Mouse (Mus musculus) hindbrain, embryonic 11.5 days (tissue): Measurements from ENCODE around the gene Pold3. TPM values are rescaled to one million over a fixed set of nuclear protein-coding genes. Genes with fewer than 3 reads are reported as not detected.
A peak's percentile ranks its signal among the peaks of the same experiment; 100 is the strongest.

Experiments
- ATAC-seq: fragments of 200-750 bp; cut with Nextera tagmentation; 2 replicates; pipeline ENCODE4 v1.8.0; 2017; ENCODE audit warnings: mild to moderate bottlenecking, moderate TSS enrichment, moderate library complexity; ENCODE audit not compliant: low FRiP score
- DNase-seq: peaks from one replicate; pipeline ENCODE4 v3.0.0-alpha.2; 2015; ENCODE audit warnings: low spot score
- H3K27ac ChIP-seq: fragments of 300-500 bp; sonication (generic); 2 replicates; pipeline ENCODE4 v1.5.1; 2014; ENCODE audit warnings: mild to moderate bottlenecking, low read depth, low read length
- H3K27me3 ChIP-seq: fragments of 300-500 bp; sonication (generic); 2 replicates; pipeline ENCODE4 v1.6.1; 2014; ENCODE audit warnings: mild to moderate bottlenecking, low read length, moderate library complexity, mixed read lengths; ENCODE audit not compliant: control insufficient read depth, insufficient read depth
- H3K36me3 ChIP-seq: fragments of 300-500 bp; sonication (generic); 2 replicates; pipeline ENCODE4 v1.6.1; 2014; ENCODE audit warnings: mild to moderate bottlenecking, low read length, moderate library complexity, mixed read lengths; ENCODE audit not compliant: control insufficient read depth, insufficient read depth
- H3K4me1 ChIP-seq: fragments of 300-500 bp; sonication (generic); replicated peaks from 2 replicates; pipeline ENCODE4 v1.6.1; 2014; ENCODE audit warnings: low read length, mixed read lengths; ENCODE audit not compliant: control insufficient read depth, insufficient read depth
- H3K4me2 ChIP-seq: fragments of 300-500 bp; sonication (generic); replicated peaks from 2 replicates; pipeline ENCODE4 v1.6.1; 2014; ENCODE audit warnings: mild to moderate bottlenecking, low read depth, low read length
- H3K4me3 ChIP-seq: fragments of 300-500 bp; sonication (generic); 2 replicates; pipeline ENCODE4 v1.5.1; 2014; ENCODE audit warnings: low read depth, low read length
- H3K9ac ChIP-seq: fragments of 300-500 bp; sonication (generic); 2 replicates; pipeline ENCODE4 v1.6.1; 2014; ENCODE audit warnings: low read depth, low read length
- H3K9me3 ChIP-seq: fragments of 300-500 bp; sonication (generic); 2 replicates; pipeline ENCODE4 v1.6.1; 2016; ENCODE audit warnings: low read length; ENCODE audit not compliant: control insufficient read depth
- WGBS: fragments of 180-500 bp; shearing (Covaris S2); extraction: QIAGEN DNeasy Blood & Tissue Kit; methylation state at CpG from one replicate; pipeline ENCODE4 v1.1.7; 2014; 5-methylcytosine and 5-hydroxymethylcytosine counted together
- polyA plus RNA-seq: library from polyadenylated mRNA; unstranded; fragments of >200 nt; fragmentation: Nextera tagmentation; extraction: Ambion mirVana; gene quantifications from 2 replicates; pipeline ENCODE4 v1.2.1, GENCODE M21; 2014

Gene Pold3
- 79.9 and 88.9 TPM in 2 replicates for polyA plus RNA-seq

GRCm38 (mm10) chr7:100121376-100121789 is at the start of gene Pold3:
Gene Pold3 (minus strand): TSS chr7:100121565.
- Histone ChIP-seq H3K4me1 (no peaks in the 10 kb centered on the region), H3K9me3 (no peaks in the 10 kb centered on the region), H3K9ac (peak within 1 kb of the TSS; percentile 84), H3K4me3 (peak within 1 kb of the TSS; percentile 86), H3K27ac (peak within 1 kb of the TSS; percentile 78), H3K4me2 (peak within 1 kb of the TSS; percentile 75), H3K36me3 (0 out of 2 replicates have a peak, but pooled peaks cover 3% of the 10 kb centered on the region), H3K27me3 (no peaks in the 10 kb centered on the region)
- ATAC-seq (peak; percentile 97), DNase-seq (peak; percentile 100)
- under 1% methylated on average over 33 of the region's 33 CpGs for WGBS

- Histone ChIP-seq H3K27ac (no peak overlapping the region), H3K36me3 (no peaks in the 10 kb centered on the region), H3K4me2 (no peak overlapping the region), H3K4me3 (no peak overlapping the region), H3K9ac (no peak overlapping the region), H3K9me3 (no peaks in the 10 kb centered on the region), H3K27me3 (no peaks in the 10 kb centered on the region), H3K4me1 (no peaks in the 10 kb centered on the region)
- no peak for DNase-seq
- ATAC-seq = no peak
- WGBS = 76% methylated on average over 4 of the region's 4 CpGs
These were observed 49.4 kb upstream of the Pold3 start for GRCm38 (mm10) chr7:100170756-100171155.

GRCm38 (mm10) chr7:100168654-100169053 is 47.3 kb upstream of the Pold3 start:
- WGBS = 86% methylated on average over 11 of the region's 11 CpGs
- Histone ChIP-seq H3K4me1 (no peaks in the 10 kb centered on the region), H3K36me3 (no peaks in the 10 kb centered on the region), H3K9me3 (no peaks in the 10 kb centered on the region), H3K4me3 (no peak overlapping the region), H3K27me3 (no peaks in the 10 kb centered on the region), H3K4me2 (no peak overlapping the region), H3K27ac (no peak overlapping the region), H3K9ac (no peak overlapping the region)
- ATAC-seq (no peak), DNase-seq (no peak)

GRCm38 (mm10) chr7:100163506-100163905 is 42.1 kb upstream of the Pold3 start:
- WGBS = 93% methylated on average over 4 of the region's 4 CpGs
- H3K27me3 ChIP-seq = no peaks in the 10 kb centered on the region
- ATAC-seq = no peak

GRCm38 (mm10) chr7:100160006-100160405 is 38.6 kb upstream of the Pold3 start:
- WGBS = 76% methylated on average over 7 of the region's 7 CpGs
- DNase-seq = no peak
- no peaks in the 10 kb centered on the region; the same call in 1 of the 2 replicates for H3K4me1 ChIP-seq
- peak overlapping the region; percentile 91 for H3K4me2 ChIP-seq
- ATAC-seq = peak; percentile 15; the same call in 1 of the 2 replicates
- peak overlapping the region; percentile 93; the same call in 1 of the 2 replicates for H3K27ac ChIP-seq
- H3K4me3 ChIP-seq = peak overlapping the region; percentile 76
- no peaks in the 10 kb centered on the region for H3K9me3 ChIP-seq
- no peaks in the 10 kb centered on the region for H3K27me3 ChIP-seq
- H3K9ac ChIP-seq = peak overlapping the region; percentile 85
- H3K36me3 ChIP-seq = no peaks in the 10 kb centered on the region

More at GRCm38 (mm10) chr7:100163506-100163905, 42.1 kb upstream of the Pold3 start:
- no peak for DNase-seq
- Histone ChIP-seq H3K9me3 (no peaks in the 10 kb centered on the region), H3K4me1 (no peaks in the 10 kb centered on the region; the same call in 1 of the 2 replicates), H3K27ac (no peak overlapping the region), H3K4me3 (no peak overlapping the region), H3K9ac (no peak overlapping the region), H3K4me2 (no peak overlapping the region), H3K36me3 (no peaks in the 10 kb centered on the region)

GRCm38 (mm10) chr7:100159105-100159841 is 37.9 kb upstream of the Pold3 start, which contains the start of gene Lipt2:
Gene Lipt2 (plus strand): TSS chr7:100159277.
- peak; percentile 97 for ATAC-seq
- Histone ChIP-seq H3K4me2 (peak within 1 kb of the TSS; percentile 91), H3K27me3 (no peaks in the 10 kb centered on the region), H3K4me3 (peak within 1 kb of the TSS; percentile 76), H3K9me3 (no peaks in the 10 kb centered on the region), H3K27ac (peak within 1 kb of the TSS; percentile 93), H3K4me1 (no peaks in the 10 kb centered on the region; the same call in 1 of the 2 replicates), H3K36me3 (no peaks in the 10 kb centered on the region), H3K9ac (peak within 1 kb of the TSS; percentile 85)
- peak; percentile 90 for DNase-seq
- under 1% methylated on average over 77 of the region's 78 CpGs for WGBS

GRCm38 (mm10) chr7:100157669-100158068 is 36.3 kb upstream of the Pold3 start:
- ATAC-seq (no peak), DNase-seq (no peak)
- no peak overlapping the region for H3K9ac ChIP-seq
- H3K4me2 ChIP-seq = no peak overlapping the region
- 76% methylated on average over 4 of the region's 4 CpGs for WGBS
- no peaks in the 10 kb centered on the region for H3K36me3 ChIP-seq
- H3K4me1 ChIP-seq = no peaks in the 10 kb centered on the region; the same call in 1 of the 2 replicates
- no peaks in the 10 kb centered on the region for H3K9me3 ChIP-seq
- no peaks in the 10 kb centered on the region for H3K27me3 ChIP-seq
- H3K4me3 ChIP-seq = no peak overlapping the region
- H3K27ac ChIP-seq = no peak overlapping the region

GRCm38 (mm10) chr7:100150626-100151025 is 29.3 kb upstream of the Pold3 start:
- Histone ChIP-seq H3K4me2 (no peak overlapping the region), H3K27ac (no peak overlapping the region), H3K36me3 (no peaks in the 10 kb centered on the region), H3K27me3 (no peaks in the 10 kb centered on the region), H3K9ac (no peak overlapping the region), H3K4me3 (no peak overlapping the region), H3K9me3 (no peaks in the 10 kb centered on the region), H3K4me1 (no peaks in the 10 kb centered on the region)
- DNase-seq = no peak
- WGBS = 81% methylated on average over 11 of the region's 11 CpGs
- ATAC-seq = no peak

- Histone ChIP-seq H3K27ac (no peak overlapping the region), H3K27me3 (no peaks in the 10 kb centered on the region), H3K9me3 (no peaks in the 10 kb centered on the region), H3K36me3 (no peaks in the 10 kb centered on the region), H3K9ac (no peak overlapping the region), H3K4me1 (no peaks in the 10 kb centered on the region), H3K4me2 (no peak overlapping the region), H3K4me3 (no peak overlapping the region)
- 57% methylated on average over 10 of the region's 10 CpGs for WGBS
- ATAC-seq (no peak), DNase-seq (no peak)
These were observed 28.7 kb upstream of the Pold3 start for GRCm38 (mm10) chr7:100150086-100150485.
